Mouse (Mus musculus) midbrain, embryonic 16.5 days (tissue): ENCODE data around the gene Rab4a. TPM values are rescaled to one million over a fixed set of nuclear protein-coding genes. Genes with fewer than 3 reads are reported as not detected.
"Not testable (repeated sequence)": the region's sequence is repeated elsewhere in the genome, so short reads cannot be mapped to it uniquely, and the experiment has no call there.

Experiments
- ATAC-seq: fragments of 200-750 bp; cut with Nextera tagmentation; 2 replicates; pipeline ENCODE4 v1.8.0; 2017; ENCODE audit warnings: moderate TSS enrichment
- H3K27ac ChIP-seq: fragments of 300-500 bp; sonication (generic); 2 replicates; pipeline ENCODE4 v1.5.1; 2014; ENCODE audit warnings: mild to moderate bottlenecking, low read length, mixed read lengths
- H3K27me3 ChIP-seq: fragments of 300-500 bp; sonication (generic); 2 replicates; pipeline ENCODE4 v1.6.1; 2014; ENCODE audit warnings: low read depth, low read length, mixed read lengths; ENCODE audit not compliant: control insufficient read depth, insufficient read depth
- H3K36me3 ChIP-seq: fragments of 300-500 bp; sonication (generic); 2 replicates; pipeline ENCODE4 v1.6.1; 2014; ENCODE audit warnings: mild to moderate bottlenecking, low read length, moderate library complexity, mixed read lengths; ENCODE audit not compliant: control insufficient read depth, insufficient read depth
- H3K4me1 ChIP-seq: fragments of 300-500 bp; sonication (generic); 2 replicates; pipeline ENCODE4 v1.6.1; 2014; ENCODE audit warnings: mild to moderate bottlenecking, low read length, mixed read lengths; ENCODE audit not compliant: control insufficient read depth, insufficient read depth
- H3K4me2 ChIP-seq: fragments of 300-500 bp; sonication (generic); 2 replicates; pipeline ENCODE4 v1.6.1; 2014; ENCODE audit warnings: mild to moderate bottlenecking, low read length, mixed read lengths
- H3K4me3 ChIP-seq: fragments of 300-500 bp; sonication (generic); 2 replicates; pipeline ENCODE4 v1.5.1; 2014; ENCODE audit warnings: low read depth, mild to moderate bottlenecking, low read length, moderate library complexity, mixed read lengths
- H3K9ac ChIP-seq: fragments of 300-500 bp; sonication (generic); 2 replicates; pipeline ENCODE4 v1.6.1; 2014; ENCODE audit warnings: low read depth, low read length, mixed read lengths
- H3K9me3 ChIP-seq: fragments of 300-500 bp; sonication (generic); replicated peaks from 2 replicates; pipeline ENCODE4 v1.6.1; 2014; ENCODE audit warnings: mild to moderate bottlenecking, low read length, mixed read lengths; ENCODE audit not compliant: control insufficient read depth, poor library complexity, severe bottlenecking
- WGBS: fragments of 180-500 bp; shearing (Covaris S2); extraction: QIAGEN DNeasy Blood & Tissue Kit; methylation state at CpG from one replicate; pipeline ENCODE4 v1.1.7; 2014; 5-methylcytosine and 5-hydroxymethylcytosine counted together
- polyA plus RNA-seq: library from polyadenylated mRNA; unstranded; fragments of >200 nt; fragmentation: Nextera tagmentation; extraction: Ambion mirVana; gene quantifications from 2 replicates; pipeline ENCODE4 v1.2.1, GENCODE M21; 2015

The Rab4a gene
- polyA plus RNA-seq, 1 experiment from 2014 or later, result 79.2 TPM

DNA sequence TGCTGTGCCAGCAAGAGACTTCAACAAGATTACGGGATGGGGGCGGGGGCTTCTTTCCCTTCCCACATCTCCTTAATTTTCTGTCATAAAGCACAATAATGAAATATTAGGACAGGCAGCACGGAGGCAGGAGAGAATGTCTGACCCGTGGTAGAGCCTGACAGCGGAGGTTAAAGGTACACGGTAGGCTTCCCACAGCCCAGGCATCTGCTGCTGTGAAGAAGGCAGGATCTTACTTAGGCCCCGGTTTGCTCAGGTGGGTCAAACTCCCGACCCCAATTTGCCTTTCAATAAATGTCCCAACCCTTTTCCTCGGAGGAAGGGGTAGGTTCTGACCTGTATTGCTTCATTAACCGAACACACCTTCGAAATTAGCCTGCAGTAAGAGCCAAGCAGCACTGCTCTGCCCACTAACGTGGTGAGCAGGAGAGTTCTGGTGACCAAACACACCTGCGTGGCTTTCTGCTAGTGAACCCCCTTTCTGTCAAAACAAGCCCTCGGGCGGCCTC is 522 bp upstream of the Rab4a start:
- 9% methylated on average over 15 of the region's 15 CpGs for WGBS
- Histone ChIP-seq H3K9me3 (no peaks in the 10 kb centered on the region), H3K4me3 (peak overlapping the region; percentile 65), H3K27me3 (no peaks in the 10 kb centered on the region), H3K36me3 (no peaks in the 10 kb centered on the region), H3K4me2 (peak overlapping the region; percentile 80), H3K4me1 (peaks cover 28% of the 10 kb centered on the region), H3K9ac (peak overlapping the region; percentile 84), H3K27ac (peak overlapping the region; percentile 79)
- ATAC-seq, result peak; percentile 40; the same call in 1 of the 2 replicates

DNA sequence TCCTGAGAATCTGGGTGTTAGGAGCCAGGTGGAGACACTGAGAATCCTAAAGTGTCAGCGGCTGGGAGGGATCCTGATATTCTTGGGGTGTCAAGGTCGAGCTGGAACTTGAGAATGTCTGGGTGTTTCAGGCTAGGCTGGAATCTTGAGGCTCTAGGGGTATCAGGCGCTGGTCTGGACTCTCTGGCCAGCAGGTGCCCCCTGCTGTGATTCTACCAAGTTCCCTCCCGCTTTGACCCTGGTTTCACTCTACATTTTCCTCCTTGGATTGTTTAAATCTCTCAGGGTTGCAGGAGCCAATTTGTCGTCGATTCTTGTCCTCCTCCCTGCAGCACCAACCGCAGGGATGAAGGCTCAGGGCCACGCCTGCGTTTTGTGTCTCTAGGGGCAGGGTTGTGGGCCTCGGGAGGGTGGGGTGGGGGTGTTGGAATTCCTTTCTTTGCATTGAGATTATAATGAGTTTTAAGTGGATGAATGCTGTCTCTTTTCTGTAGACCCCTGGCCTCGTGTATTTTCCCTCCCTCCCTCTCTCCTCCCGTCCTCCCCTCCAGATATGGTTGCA is 670 bp downstream of the Rab4a start:
- H3K27me3 ChIP-seq, result no peaks in the 10 kb centered on the region
- no peaks in the 10 kb centered on the region for H3K9me3 ChIP-seq
- H3K27ac ChIP-seq, result peak overlapping the region; percentile 79
- H3K4me1 ChIP-seq, result peaks cover 28% of the 10 kb centered on the region
- peak overlapping the region; percentile 84 for H3K9ac ChIP-seq
- H3K36me3 ChIP-seq, result no peaks in the 10 kb centered on the region
- peak; percentile 15 for ATAC-seq
- H3K4me2 ChIP-seq, result peak overlapping the region; percentile 80
- under 1% methylated on average over 12 of the region's 12 CpGs for WGBS
- H3K4me3 ChIP-seq, result peak overlapping the region; percentile 65

DNA sequence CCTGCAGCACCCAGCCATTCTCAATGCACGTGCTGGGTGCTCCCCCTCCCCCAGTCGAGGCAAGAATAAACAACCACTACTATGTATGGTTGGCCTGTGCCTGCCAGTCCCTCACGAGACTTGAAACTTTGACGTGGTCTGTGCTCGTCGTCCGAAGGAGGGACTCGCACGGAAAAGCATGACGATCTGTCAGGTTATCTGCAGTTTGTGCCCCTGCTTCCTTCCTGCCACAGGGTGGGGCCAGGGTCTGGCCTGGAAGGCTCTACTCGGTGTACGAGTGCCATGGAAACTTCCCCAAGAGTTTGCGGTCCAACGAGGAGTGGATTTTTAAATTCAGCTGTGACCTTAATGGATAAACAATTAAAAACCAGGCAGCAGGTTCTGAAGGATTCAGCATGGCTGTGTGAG is 1.2 kb downstream of the Rab4a start:
- no peak for ATAC-seq
- Histone ChIP-seq H3K27me3 (no peaks in the 10 kb centered on the region), H3K4me2 (peak overlapping the region; percentile 80), H3K9ac (peak overlapping the region; percentile 84), H3K9me3 (no peaks in the 10 kb centered on the region), H3K4me1 (peaks cover 28% of the 10 kb centered on the region), H3K27ac (no peak overlapping the region), H3K4me3 (peak overlapping the region; percentile 65), H3K36me3 (no peaks in the 10 kb centered on the region)
- WGBS, result 3% methylated on average over 14 of the region's 14 CpGs

- Histone ChIP-seq H3K4me3 (no peak overlapping the region), H3K27ac (no peak overlapping the region), H3K4me1 (peaks cover 28% of the 10 kb centered on the region), H3K9ac (0 out of 2 replicates have a peak overlapping the region, but pooled peaks have one; percentile 84), H3K9me3 (no peaks in the 10 kb centered on the region), H3K4me2 (peak overlapping the region; percentile 80), H3K27me3 (no peaks in the 10 kb centered on the region), H3K36me3 (no peaks in the 10 kb centered on the region)
- no peak for ATAC-seq
- 65% methylated on average over 6 of the region's 6 CpGs for WGBS
Measured at GRCm38 (mm10) chr8:123807852-123808573, 2.2 kb downstream of the Rab4a start.

DNA sequence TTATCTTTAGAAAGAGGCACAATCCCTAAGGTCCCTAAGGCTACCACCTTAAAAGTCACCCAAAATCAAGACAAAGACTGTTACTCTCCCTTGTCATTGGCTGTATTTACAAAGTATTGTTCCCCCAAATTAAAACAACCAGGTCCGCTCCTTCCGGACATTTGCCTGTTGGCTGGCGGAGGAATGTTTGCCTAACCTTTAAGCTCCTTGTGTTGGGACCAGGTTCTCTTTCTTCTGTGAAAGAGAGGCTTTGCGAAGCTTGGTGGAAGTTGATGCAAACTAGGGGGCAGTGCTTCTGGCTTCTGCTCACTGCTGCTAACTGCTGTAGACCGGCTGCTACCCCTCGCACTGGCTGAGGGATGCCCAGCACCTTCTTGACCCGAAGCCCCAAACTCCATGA is 2.9 kb downstream of the Rab4a start:
- Histone ChIP-seq H3K4me3 (no peak overlapping the region), H3K27me3 (no peaks in the 10 kb centered on the region), H3K27ac (no peak overlapping the region), H3K4me1 (peaks cover 28% of the 10 kb centered on the region), H3K9me3 (no peaks in the 10 kb centered on the region), H3K9ac (no peak overlapping the region), H3K4me2 (no peak overlapping the region), H3K36me3 (no peaks in the 10 kb centered on the region)
- ATAC-seq, result no peak
- WGBS, result 71% methylated on average over 7 of the region's 7 CpGs

DNA sequence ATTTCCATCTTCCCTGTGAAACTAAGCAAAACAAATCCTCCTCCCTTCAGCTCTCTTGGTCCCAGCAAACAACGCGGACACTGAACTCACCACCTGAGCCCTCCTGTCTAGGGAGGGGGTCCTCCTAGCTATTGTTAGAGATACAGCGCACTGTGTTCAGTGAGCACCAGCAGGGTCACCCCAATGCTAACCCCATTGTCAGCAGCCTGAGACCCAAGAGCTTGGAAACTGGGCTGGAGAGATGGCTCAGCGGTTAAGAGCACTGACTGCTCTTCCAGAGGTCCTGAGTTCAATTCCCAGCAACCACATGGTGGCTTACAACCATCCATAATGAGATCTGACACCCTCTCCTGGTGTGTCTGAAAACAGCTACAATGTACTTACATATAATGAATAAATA is 3.6 kb downstream of the Rab4a start:
- H3K4me1 ChIP-seq, result peaks cover 28% of the 10 kb centered on the region
- H3K27ac ChIP-seq, H3K9ac ChIP-seq, H3K36me3 ChIP-seq, H3K27me3 ChIP-seq, H3K4me3 ChIP-seq, ATAC-seq, H3K9me3 ChIP-seq, H3K4me2 ChIP-seq: not testable (repeated sequence)
- WGBS, result 81% methylated on average over 4 of the region's 4 CpGs

DNA sequence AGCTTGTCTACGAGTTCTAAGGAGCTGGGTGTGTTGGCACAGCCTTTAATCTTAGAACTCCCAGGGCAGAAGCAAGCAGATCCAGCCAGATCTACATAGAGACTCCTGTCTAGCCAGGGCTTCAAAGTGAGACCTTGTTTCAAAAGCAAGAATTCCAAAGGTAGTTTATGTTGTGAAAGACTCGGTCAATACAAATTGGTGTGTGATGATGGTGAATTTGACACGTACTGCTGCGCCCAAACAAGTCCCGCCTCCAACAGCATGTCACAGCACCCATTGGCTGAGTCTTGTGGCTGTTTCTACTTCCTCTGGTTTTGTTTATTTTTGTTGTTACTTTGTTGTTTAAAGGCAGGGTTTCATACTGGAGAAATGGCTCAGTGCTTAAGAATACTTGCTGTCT is 6.4 kb downstream of the Rab4a start:
- WGBS, result 88% methylated on average over 5 of the region's 5 CpGs
- no peaks in the 10 kb centered on the region for H3K36me3 ChIP-seq
- H3K27ac ChIP-seq, result no peak overlapping the region
- H3K9me3 ChIP-seq, result no peaks in the 10 kb centered on the region
- H3K27me3 ChIP-seq, result no peaks in the 10 kb centered on the region
- H3K4me2 ChIP-seq, result no peak overlapping the region
- ATAC-seq, result no peak
- H3K9ac ChIP-seq, result no peak overlapping the region
- no peak overlapping the region for H3K4me3 ChIP-seq
- H3K4me1 ChIP-seq, result peaks cover 16% of the 10 kb centered on the region

DNA sequence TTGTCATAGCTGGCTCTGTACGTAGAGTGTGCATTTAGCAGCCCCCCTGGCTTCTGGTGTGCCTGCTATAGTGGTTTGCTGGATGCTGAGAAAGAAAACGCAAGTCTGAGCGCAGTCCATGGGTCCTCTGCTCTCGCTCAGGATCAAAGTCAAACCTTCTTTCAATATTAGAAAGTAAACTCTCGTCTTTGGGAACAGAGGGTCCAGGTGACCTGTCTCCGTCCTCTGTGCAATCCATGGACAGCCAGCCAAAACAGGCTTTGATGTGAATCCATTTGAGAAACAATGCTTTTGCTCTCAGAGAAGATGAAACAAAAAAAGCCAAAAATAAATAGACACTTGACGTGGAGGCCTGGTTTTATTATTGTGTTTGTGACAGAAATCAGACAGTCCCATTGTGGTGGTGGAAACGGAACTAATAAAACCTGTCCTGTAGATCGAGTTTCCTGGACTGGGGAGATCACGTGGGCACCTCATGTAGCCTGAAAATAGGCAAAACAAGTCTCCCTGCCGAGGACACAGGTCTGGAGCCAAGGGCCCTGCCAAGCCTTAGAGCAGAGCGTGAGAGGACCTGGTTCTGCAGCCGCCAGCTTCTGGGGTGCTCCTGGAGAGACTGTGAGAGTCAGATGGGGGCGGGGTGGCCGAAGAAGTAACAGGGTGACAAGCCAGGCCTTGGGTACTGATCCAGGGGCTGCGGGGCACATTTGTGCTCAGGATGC is 7.5 kb downstream of the Rab4a start:
- Histone ChIP-seq H3K4me2 (no peak overlapping the region), H3K4me3 (no peak overlapping the region), H3K4me1 (peaks cover 5% of the 10 kb centered on the region), H3K27ac (no peak overlapping the region), H3K36me3 (no peaks in the 10 kb centered on the region), H3K27me3 (no peaks in the 10 kb centered on the region), H3K9me3 (no peaks in the 10 kb centered on the region), H3K9ac (no peak overlapping the region)
- 77% methylated on average over 16 of the region's 16 CpGs for WGBS
- no peak for ATAC-seq

DNA sequence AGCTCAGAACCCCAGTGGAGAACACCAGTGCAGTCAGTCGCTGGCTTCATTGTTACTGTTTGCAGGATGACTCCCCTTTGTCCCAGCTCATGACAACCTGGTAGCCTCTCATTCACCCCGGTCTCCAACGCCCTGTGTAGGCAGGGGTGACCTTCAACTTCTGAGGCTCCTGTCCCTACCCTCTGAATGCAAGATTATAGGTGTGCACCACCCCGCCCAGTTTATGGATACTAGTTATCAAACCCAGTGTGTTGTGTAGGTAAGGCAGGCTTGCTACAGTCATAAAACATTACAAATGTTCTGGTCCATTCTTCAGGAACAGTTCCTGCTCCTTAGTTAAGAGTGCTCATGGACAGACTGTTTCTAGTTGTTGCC is 8.1 kb downstream of the Rab4a start:
- no peak overlapping the region for H3K27ac ChIP-seq
- WGBS, result 86% methylated on average over 4 of the region's 4 CpGs
- peaks cover 2% of the 10 kb centered on the region for H3K4me1 ChIP-seq
- no peak overlapping the region for H3K4me3 ChIP-seq
- no peaks in the 10 kb centered on the region for H3K27me3 ChIP-seq
- ATAC-seq, result no peak
- H3K36me3 ChIP-seq, result no peaks in the 10 kb centered on the region
- no peaks in the 10 kb centered on the region for H3K9me3 ChIP-seq
- no peak overlapping the region for H3K4me2 ChIP-seq
- H3K9ac ChIP-seq, result no peak overlapping the region
